Mouse (Mus musculus): ENCODE data around the gene Hist1h2bh. TPM values are rescaled to one million over a fixed set of nuclear protein-coding genes. Genes with fewer than 3 reads are reported as not detected.
A peak's percentile ranks its signal among the peaks of the same experiment; 100 is the strongest.
"Not testable (repeated sequence)": the region's sequence is repeated elsewhere in the genome, so short reads cannot be mapped to it uniquely, and the experiment has no call there.

Hist1h2bh gene
- polyA plus RNA-seq, 1 experiment from 2014 or later = 0.94 TPM

GRCm38 (mm10) chr13:23583387-23584068, 40.3 kb upstream of the Hist1h2bh start:
- H3K36me3 ChIP-seq (ENCODE audit: control insufficient read depth, insufficient read depth, low read length) = no peaks in the 10 kb centered on the region
- H3K4me2 ChIP-seq (ENCODE audit: low read depth, low read length) = no peak overlapping the region
- no peaks in the 10 kb centered on the region for H3K27me3 ChIP-seq (replicated peaks; ENCODE audit: control insufficient read depth, insufficient read depth, low read length)
- no peak for ATAC-seq
- peak overlapping the region; percentile 49 for H3K27ac ChIP-seq (ENCODE audit: low read length)
- H3K9ac ChIP-seq (ENCODE audit: low read depth, low read length) = no peak overlapping the region
- H3K4me3 ChIP-seq (ENCODE audit: low read length) = no peak overlapping the region
- peaks cover 18% of the 10 kb centered on the region for H3K4me1 ChIP-seq (ENCODE audit: control insufficient read depth, insufficient read depth, low read length)
- no peaks in the 10 kb centered on the region for H3K9me3 ChIP-seq (ENCODE audit: control insufficient read depth, low read length)

- Histone ChIP-seq H3K36me3 (ENCODE audit: control insufficient read depth, insufficient read depth, low read length) (no peaks in the 10 kb centered on the region), H3K9me3 (ENCODE audit: control insufficient read depth, low read length) (no peaks in the 10 kb centered on the region), H3K27ac (ENCODE audit: low read length) (peak overlapping the region; percentile 79), H3K9ac (ENCODE audit: low read depth, low read length) (peak overlapping the region; percentile 72), H3K4me1 (ENCODE audit: control insufficient read depth, insufficient read depth, low read length) (peaks cover 18% of the 10 kb centered on the region), H3K27me3 (replicated peaks; ENCODE audit: control insufficient read depth, insufficient read depth, low read length) (no peaks in the 10 kb centered on the region), H3K4me3 (ENCODE audit: low read length) (peak overlapping the region; percentile 59), H3K4me2 (ENCODE audit: low read depth, low read length) (peak overlapping the region; percentile 89)
- 12% methylated on average over 6 of the region's 6 CpGs for WGBS
- ATAC-seq = no peak
Observed at GRCm38 (mm10) chr13:23582219-23583056, 39.2 kb upstream of the Hist1h2bh start.

GRCm38 (mm10) chr13:23581408-23582218, 38.4 kb upstream of the Hist1h2bh start, which contains the start of gene Hist1h4d:
Gene Hist1h4d (plus strand): TSS chr13:23581598.
- no peaks in the 10 kb centered on the region for H3K36me3 ChIP-seq (ENCODE audit: control insufficient read depth, insufficient read depth, low read length)
- H3K9me3 ChIP-seq (ENCODE audit: control insufficient read depth, low read length) = no peaks in the 10 kb centered on the region
- peak; percentile 87 for ATAC-seq
- WGBS = under 1% methylated on average over 43 of the region's 43 CpGs
- H3K9ac ChIP-seq (ENCODE audit: low read depth, low read length) = peak within 1 kb of the TSS; percentile 72
- peaks cover 21% of the 10 kb centered on the region for H3K4me1 ChIP-seq (ENCODE audit: control insufficient read depth, insufficient read depth, low read length)
- H3K4me3 ChIP-seq (ENCODE audit: low read length) = peak within 1 kb of the TSS; percentile 59
- H3K27ac ChIP-seq (ENCODE audit: low read length) = peak within 1 kb of the TSS; percentile 79
- peak within 1 kb of the TSS; percentile 89 for H3K4me2 ChIP-seq (ENCODE audit: low read depth, low read length)
- no peaks in the 10 kb centered on the region for H3K27me3 ChIP-seq (replicated peaks; ENCODE audit: control insufficient read depth, insufficient read depth, low read length)

- Histone ChIP-seq H3K4me3 (ENCODE audit: low read length) (no peak overlapping the region), H3K9me3 (ENCODE audit: control insufficient read depth, low read length) (no peaks in the 10 kb centered on the region), H3K9ac (ENCODE audit: low read depth, low read length) (no peak overlapping the region), H3K36me3 (ENCODE audit: control insufficient read depth, insufficient read depth, low read length) (no peaks in the 10 kb centered on the region), H3K27ac (ENCODE audit: low read length) (no peak overlapping the region), H3K4me1 (ENCODE audit: control insufficient read depth, insufficient read depth, low read length) (peaks cover 12% of the 10 kb centered on the region; the same call in 1 of the 2 replicates), H3K4me2 (ENCODE audit: low read depth, low read length) (no peak overlapping the region), H3K27me3 (replicated peaks; ENCODE audit: control insufficient read depth, insufficient read depth, low read length) (no peaks in the 10 kb centered on the region)
- ATAC-seq = no peak
- 98% methylated on average over 1 of the region's 1 CpGs for WGBS
Observed at GRCm38 (mm10) chr13:23577835-23578234, 34.6 kb upstream of the Hist1h2bh start.

- Histone ChIP-seq H3K9me3 (ENCODE audit: control insufficient read depth, low read length) (no peaks in the 10 kb centered on the region), H3K9ac (ENCODE audit: low read depth, low read length) (peak overlapping the region; percentile 71)
- 38% methylated on average over 6 of the region's 6 CpGs for WGBS
Observed at GRCm38 (mm10) chr13:23576906-23577639, 33.9 kb upstream of the Hist1h2bh start.

GRCm38 (mm10) chr13:23576351-23576881, 33.2 kb upstream of the Hist1h2bh start:
- H3K4me3 ChIP-seq (ENCODE audit: low read length) = peak overlapping the region; percentile 52
- H3K27me3 ChIP-seq (replicated peaks; ENCODE audit: control insufficient read depth, insufficient read depth, low read length) = no peaks in the 10 kb centered on the region
- H3K36me3 ChIP-seq (ENCODE audit: control insufficient read depth, insufficient read depth, low read length) = no peaks in the 10 kb centered on the region
- peak overlapping the region; percentile 70 for H3K4me2 ChIP-seq (ENCODE audit: low read depth, low read length)
- 9% methylated on average over 7 of the region's 7 CpGs for WGBS
- ATAC-seq = no peak
- no peaks in the 10 kb centered on the region for H3K9me3 ChIP-seq (ENCODE audit: control insufficient read depth, low read length)
- H3K4me1 ChIP-seq (ENCODE audit: control insufficient read depth, insufficient read depth, low read length) = peaks cover 9% of the 10 kb centered on the region; the same call in 1 of the 2 replicates
- peak overlapping the region; percentile 81 for H3K27ac ChIP-seq (ENCODE audit: low read length)
- peak overlapping the region; percentile 71 for H3K9ac ChIP-seq (ENCODE audit: low read depth, low read length)

More at GRCm38 (mm10) chr13:23576906-23577639, 33.9 kb upstream of the Hist1h2bh start:
- H3K27me3 ChIP-seq (replicated peaks; ENCODE audit: control insufficient read depth, insufficient read depth, low read length) = no peaks in the 10 kb centered on the region
- peak overlapping the region; percentile 52 for H3K4me3 ChIP-seq (ENCODE audit: low read length)
- H3K4me2 ChIP-seq (ENCODE audit: low read depth, low read length) = peak overlapping the region; percentile 70
- H3K36me3 ChIP-seq (ENCODE audit: control insufficient read depth, insufficient read depth, low read length) = no peaks in the 10 kb centered on the region
- no peak for ATAC-seq
- H3K27ac ChIP-seq (ENCODE audit: low read length) = peak overlapping the region; percentile 81
- peaks cover 10% of the 10 kb centered on the region; the same call in 1 of the 2 replicates for H3K4me1 ChIP-seq (ENCODE audit: control insufficient read depth, insufficient read depth, low read length)

GRCm38 (mm10) chr13:23575864-23576313, 32.7 kb upstream of the Hist1h2bh start:
- WGBS = 0% methylated on average over 9 of the region's 40 CpGs
- H3K36me3 ChIP-seq (ENCODE audit: control insufficient read depth, insufficient read depth, low read length); H3K4me1 ChIP-seq (ENCODE audit: control insufficient read depth, insufficient read depth, low read length); ATAC-seq; H3K9me3 ChIP-seq (ENCODE audit: control insufficient read depth, low read length); H3K27me3 ChIP-seq (replicated peaks; ENCODE audit: control insufficient read depth, insufficient read depth, low read length): not testable (repeated sequence)
- peak overlapping the region; percentile 52 for H3K4me3 ChIP-seq (ENCODE audit: low read length)
- peak overlapping the region; percentile 71 for H3K9ac ChIP-seq (ENCODE audit: low read depth, low read length)
- peak overlapping the region; percentile 70 for H3K4me2 ChIP-seq (ENCODE audit: low read depth, low read length)
- H3K27ac ChIP-seq (ENCODE audit: low read length) = peak overlapping the region; percentile 81

GRCm38 (mm10) chr13:23575271-23575851, 32.2 kb upstream of the Hist1h2bh start, which contains the start of gene Hist1h3d:
Gene Hist1h3d (plus strand): TSS chr13:23575763.
- peak within 1 kb of the TSS; percentile 52 for H3K4me3 ChIP-seq (ENCODE audit: low read length)
- H3K4me1 ChIP-seq (ENCODE audit: control insufficient read depth, insufficient read depth, low read length) = peaks cover 8% of the 10 kb centered on the region; the same call in 1 of the 2 replicates
- peak within 1 kb of the TSS; percentile 70 for H3K4me2 ChIP-seq (ENCODE audit: low read depth, low read length)
- H3K9me3 ChIP-seq (ENCODE audit: control insufficient read depth, low read length) = no peaks in the 10 kb centered on the region
- peak; percentile 61 for ATAC-seq
- no peaks in the 10 kb centered on the region for H3K27me3 ChIP-seq (replicated peaks; ENCODE audit: control insufficient read depth, insufficient read depth, low read length)
- no peaks in the 10 kb centered on the region for H3K36me3 ChIP-seq (ENCODE audit: control insufficient read depth, insufficient read depth, low read length)
- WGBS = under 1% methylated on average over 18 of the region's 18 CpGs
- peak within 1 kb of the TSS; percentile 71 for H3K9ac ChIP-seq (ENCODE audit: low read depth, low read length)
- H3K27ac ChIP-seq (ENCODE audit: low read length) = peak within 1 kb of the TSS; percentile 81

All from intestine, embryonic 16.5 days (tissue).